Mouse (Mus musculus) heart, adult 18-20 months (tissue): ENCODE results near the gene Nrip1. TPM values are rescaled to one million over a fixed set of nuclear protein-coding genes. Genes with fewer than 3 reads are reported as not detected.

Source experiments
- DNase-seq, 2 experiments: peaks; one replicate each; pipeline ENCODE4 v3.0.0; 2021 to 2022; ENCODE audit warnings: mixed read lengths in 1 of 2
- total RNA-seq, 2 experiments: library from RNA; stranded (reverse); gene quantifications; 2 replicates each; pipeline ENCODE4 v1.2.3; 2021

The Nrip1 gene
- total RNA-seq, 2 experiments from 2014 or later = 18.3 to 19.8 TPM

DNA sequence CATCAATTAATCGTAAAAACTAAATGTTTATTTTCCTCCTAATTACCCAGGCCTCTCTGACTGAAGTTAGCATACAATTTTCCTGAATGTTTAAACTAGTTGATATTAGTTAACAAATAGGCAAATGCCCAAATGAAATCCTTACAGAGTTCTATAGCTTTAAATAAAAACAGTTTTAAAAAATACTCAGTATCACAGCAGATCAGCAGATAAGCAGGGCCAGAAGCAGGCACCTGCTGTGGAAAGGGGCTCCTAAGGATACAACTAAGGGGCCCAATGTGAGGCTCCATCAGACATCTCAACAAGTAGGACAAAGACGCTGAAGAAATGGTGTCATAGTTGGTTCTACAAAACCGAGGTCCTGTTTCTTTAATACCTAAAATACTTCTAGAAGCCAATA, 58.0 kb downstream of the Nrip1 start:
- no peak for DNase-seq

GRCm38 (mm10) chr16:76314013-76314950, 59.3 kb downstream of the Nrip1 start:
- DNase-seq = no peak

DNA sequence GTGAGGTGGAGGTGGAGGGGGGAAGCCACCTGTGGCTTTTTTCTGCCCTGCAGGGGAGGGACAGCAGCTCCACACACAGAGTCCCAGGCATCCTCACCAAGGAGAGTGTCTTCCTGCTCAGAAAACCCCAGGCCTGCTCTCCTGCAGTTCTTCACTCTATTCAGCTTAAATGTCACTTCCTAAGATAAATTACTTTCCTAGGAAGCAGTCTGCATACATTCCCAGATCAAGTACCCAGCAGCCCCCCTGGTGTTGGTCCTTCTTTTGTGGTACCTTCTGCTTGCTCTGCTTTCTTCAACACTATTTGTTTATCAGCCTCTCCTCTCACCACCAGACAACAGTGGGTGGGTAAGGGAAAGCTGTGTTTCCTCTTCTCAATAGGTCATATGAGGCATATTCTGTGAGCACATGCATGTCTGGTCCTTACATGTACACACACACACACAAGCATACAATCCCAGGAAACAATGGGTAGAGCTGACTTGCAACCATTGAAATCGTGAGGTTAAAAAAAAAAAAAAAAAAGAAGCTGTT, 60.7 kb downstream of the Nrip1 start:
- DNase-seq = no peak

DNA sequence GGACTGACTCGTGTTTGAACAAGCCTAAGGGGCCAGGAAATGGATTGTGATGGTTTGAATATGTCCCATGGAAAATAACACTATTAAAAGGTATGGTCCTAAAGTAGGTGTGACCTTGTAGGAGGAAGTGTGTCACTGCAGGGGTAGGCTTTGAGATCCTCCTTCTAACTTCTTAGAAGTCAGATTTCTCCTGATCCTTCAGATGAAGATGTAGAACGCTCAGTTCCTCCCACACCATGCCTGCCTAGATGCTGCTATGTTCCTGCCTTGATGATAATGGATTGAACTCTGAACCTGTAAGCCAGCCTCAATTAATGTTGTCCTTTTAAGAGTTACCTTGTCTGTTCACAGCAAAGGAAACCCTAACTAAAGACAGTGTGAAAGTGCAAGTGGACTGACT, 62.8 kb downstream of the Nrip1 start:
- DNase-seq = no peak

DNA sequence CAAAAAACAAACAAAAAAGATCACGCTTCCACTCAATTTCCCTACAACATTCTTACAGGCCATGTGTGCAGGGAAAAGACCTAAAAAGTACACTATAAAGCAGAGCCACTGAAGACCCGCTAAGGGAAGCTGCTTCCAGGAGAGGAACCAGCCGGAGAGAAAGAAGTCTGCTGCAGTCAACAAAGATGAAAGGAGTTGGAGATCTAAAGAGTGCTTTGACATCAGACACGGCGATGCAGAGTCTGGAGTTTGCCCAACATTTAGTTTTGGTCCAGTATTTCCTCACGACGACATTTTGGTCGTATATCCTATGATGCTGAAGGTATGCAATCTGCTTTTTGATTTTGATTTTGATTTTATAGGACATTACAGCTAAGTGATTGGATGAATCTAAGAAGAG, 63.3 kb downstream of the Nrip1 start:
- no peak for DNase-seq

DNA sequence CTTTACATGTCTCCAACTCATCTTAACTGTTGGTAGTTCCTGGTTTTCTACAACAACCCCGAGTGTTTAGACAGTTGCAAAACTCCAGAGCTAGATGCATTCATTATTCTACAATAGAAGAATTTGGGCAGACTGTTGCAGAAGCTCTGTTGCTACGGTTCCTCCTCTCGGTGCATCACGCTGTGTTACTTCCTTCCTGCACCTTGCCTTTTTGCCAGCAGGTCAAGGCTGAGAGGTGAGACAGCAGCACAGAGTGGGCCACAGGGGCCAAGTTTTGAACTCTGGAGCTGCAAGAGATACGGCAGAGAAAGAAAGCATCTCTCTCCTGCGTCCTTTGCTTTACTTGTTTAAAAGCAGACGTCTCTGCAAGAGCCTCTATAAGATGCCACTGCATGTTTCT, 64.3 kb downstream of the Nrip1 start:
- no peak for DNase-seq

- peak; percentile 49 to 56 for DNase-seq
Measured at GRCm38 (mm10) chr16:76307039-76307438, 66.6 kb downstream of the Nrip1 start.

- DNase-seq = no peak
Measured at GRCm38 (mm10) chr16:76306446-76306845, 67.2 kb downstream of the Nrip1 start.

GRCm38 (mm10) chr16:76303436-76303835, 70.2 kb downstream of the Nrip1 start:
- DNase-seq = no peak

- DNase-seq = no peak
Measured at GRCm38 (mm10) chr16:76301728-76302050, 71.9 kb downstream of the Nrip1 start.

DNA sequence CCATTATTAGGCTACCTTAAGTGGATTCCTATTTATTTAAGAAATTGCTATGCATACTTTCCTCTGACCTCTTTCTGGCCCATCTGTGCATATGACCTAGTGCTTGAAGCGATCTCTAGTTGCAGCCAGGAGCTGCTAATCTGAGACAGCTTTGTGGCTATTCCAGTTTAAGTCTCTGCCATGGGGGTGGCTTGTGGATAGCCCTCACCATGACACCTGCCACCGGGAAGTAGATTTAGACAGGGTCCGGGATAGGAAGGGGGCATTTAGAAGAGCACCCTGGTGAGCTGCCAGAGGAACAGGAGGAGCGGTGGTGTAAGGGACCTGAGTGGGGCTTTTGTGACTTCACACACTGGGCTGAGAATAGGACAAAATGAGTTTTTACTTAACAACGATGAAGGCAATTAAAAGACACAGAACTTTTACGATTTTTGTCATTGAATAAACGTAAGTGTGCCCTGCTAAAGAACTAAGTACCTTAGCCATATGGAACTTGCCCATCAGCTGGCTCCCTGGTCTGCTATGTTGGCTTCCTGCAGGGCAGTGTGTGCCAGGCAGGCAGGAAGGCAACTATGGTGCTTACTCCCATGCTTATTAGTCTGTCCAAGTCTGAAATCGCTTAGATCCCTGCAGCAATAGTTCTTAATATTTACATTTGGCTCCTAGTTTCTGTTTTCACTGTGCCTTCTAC, 72.4 kb downstream of the Nrip1 start:
- no peak for DNase-seq

DNA sequence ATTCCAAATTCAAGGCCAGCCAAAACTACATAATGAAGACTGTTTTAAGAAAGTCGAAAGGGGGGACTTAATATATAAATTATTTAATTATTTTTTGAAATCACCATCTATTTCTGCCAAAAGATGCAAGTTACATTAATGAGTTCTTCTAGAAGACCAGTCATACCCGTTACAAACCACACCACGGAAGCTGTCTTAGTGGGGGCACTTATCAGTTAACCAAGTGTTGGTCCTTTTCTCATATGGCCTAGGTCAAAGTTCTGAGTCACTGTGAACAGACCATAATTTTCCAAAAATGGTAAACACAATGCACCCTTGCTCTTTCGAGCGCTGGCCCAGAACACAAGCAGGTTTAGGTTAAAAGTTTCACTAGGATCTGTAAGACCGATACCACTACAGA, 73.2 kb downstream of the Nrip1 start:
- DNase-seq = no peak

DNA sequence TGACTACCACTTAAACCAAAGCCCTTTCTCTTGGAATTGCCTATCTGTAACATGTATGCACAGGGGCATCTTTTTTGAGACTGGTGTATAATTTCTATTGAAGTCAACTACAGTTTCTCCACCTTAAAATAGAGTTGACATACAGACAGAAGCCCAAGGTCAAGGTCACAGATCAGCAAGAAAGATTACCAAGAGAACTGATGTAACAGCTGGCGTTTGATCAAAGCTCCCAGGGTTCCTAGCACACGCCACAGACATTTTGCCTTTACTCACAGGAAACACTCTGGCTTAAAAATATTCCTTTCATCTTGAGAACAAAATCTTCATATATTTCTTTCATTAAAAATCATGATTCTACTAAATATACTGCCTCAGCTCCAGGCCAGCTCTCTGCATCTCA, 74.1 kb downstream of the Nrip1 start:
- DNase-seq = no peak

DNA sequence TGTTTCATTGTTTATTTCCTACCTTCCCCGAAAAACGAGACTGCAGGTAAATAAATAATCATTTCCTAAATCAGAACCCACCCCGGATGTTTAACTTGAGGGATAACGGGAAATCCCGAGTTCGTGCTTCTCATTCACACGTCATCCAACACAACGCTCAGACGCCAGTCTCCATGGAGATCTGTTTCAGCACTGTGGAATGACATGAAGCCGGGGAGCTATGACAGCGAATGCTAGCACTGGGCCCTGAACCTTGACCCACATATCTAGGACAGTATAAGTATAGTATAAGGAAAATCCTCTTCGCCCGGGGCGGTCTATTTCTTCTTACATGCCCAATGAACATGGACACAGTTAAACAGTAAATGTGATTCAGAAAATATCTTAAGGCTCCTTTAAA, 78.3 kb downstream of the Nrip1 start:
- no peak for DNase-seq

- DNase-seq = peak in 1 of 2 experiments; percentile 34
Measured at GRCm38 (mm10) chr16:76294550-76294949, 79.1 kb downstream of the Nrip1 start.

GRCm38 (mm10) chr16:76293765-76294463, 79.7 kb downstream of the Nrip1 start:
- peak; percentile 76 to 83 for DNase-seq

- no peak for DNase-seq
Measured at GRCm38 (mm10) chr16:76293176-76293575, 80.5 kb downstream of the Nrip1 start.

GRCm38 (mm10) chr16:76292656-76293055, 81.0 kb downstream of the Nrip1 start:
- no peak for DNase-seq

- DNase-seq = no peak
Measured at GRCm38 (mm10) chr16:76291366-76291765, 82.3 kb downstream of the Nrip1 start.

DNA sequence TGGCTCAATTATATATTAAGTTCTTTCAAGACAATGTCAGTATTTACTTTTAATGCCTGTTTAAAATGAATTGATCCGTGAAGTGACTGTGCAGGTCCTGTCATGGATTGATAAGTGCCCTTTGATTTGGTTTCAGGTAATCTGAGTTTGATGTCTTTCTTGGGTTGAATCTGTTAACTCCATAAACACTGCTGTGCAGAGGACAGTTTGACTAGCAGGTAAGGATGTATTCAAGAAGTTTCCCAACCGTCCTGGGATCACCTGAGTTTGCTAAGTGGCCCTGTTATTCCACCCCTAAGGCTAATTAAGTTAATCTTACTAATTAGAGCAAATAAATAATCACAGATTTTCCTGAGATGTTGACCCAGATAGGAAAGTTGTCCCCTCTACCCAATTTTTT, 84.1 kb downstream of the Nrip1 start:
- DNase-seq = no peak

DNA sequence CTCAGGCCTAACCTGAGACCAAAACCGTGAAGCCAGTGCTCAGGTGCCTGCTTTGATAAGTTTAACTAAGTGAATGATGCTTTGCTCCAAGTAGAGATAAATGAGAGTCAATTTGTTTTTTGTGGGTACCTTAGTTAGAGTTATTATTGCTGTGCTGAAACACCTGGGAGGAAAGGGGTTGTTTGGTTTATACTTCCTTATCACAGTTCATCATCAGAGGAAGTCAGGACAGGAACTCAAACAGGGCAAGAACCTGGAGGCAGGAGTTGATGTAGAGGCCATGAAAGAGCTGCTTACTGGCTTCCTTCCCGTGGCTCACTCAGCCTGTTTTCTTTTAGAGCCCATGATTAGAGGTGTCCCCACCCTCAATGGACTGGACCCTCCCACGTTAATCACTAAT, 89.8 kb downstream of the Nrip1 start:
- DNase-seq = no peak

- no peak for DNase-seq
Measured at GRCm38 (mm10) chr16:76281850-76282249, 91.8 kb downstream of the Nrip1 start.

DNA sequence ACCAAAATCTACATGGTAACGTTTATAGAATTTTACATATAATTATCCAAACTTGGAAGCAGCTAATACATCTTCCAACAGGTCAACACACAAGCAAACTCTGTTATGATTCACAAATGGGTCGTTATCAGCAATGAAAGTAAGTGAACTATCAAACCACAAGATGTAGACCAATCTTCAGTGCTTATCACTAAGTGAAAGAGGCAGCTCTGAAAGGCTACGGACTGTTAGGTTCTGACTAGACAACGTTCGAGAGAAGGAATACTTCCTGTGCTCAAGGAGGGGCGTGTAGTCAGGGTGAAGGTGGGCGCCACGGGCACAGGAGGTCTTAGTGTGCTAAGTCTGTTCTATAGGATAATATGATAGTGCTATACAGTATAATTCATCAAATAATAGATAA, 93.3 kb downstream of the Nrip1 start:
- DNase-seq = no peak
